Mouse (Mus musculus) heart, adult 2 months (tissue): ENCODE results near the gene Scfd2. TPM values are rescaled to one million over a fixed set of nuclear protein-coding genes. Genes with fewer than 3 reads are reported as not detected.

Experiments
- DNase-seq, 2 experiments: peaks; one replicate each; pipeline ENCODE4 v3.0.0; 2021
- H3K27ac ChIP-seq: fragments of 200-600 bp; 2 replicates; pipeline ENCODE4 v1.8.1; 2022
- H3K27me3 ChIP-seq: fragments of 200-500 bp; 2 replicates; pipeline ENCODE4 v1.6.1; 2012; ENCODE audit warnings: mild to moderate bottlenecking, low read length, inconsistent platforms, mixed read lengths; ENCODE audit not compliant: control insufficient read depth, insufficient read depth
- H3K36me3 ChIP-seq: fragments of 200-500 bp; 2 replicates; pipeline ENCODE4 v1.6.1; 2012; ENCODE audit warnings: low read length, inconsistent platforms; ENCODE audit not compliant: control insufficient read depth, insufficient read depth
- H3K4me1 ChIP-seq: fragments of 200-500 bp; 2 replicates; pipeline ENCODE4 v1.6.1; 2011; ENCODE audit warnings: low read length; ENCODE audit not compliant: control insufficient read depth, insufficient read depth
- H3K4me3 ChIP-seq: fragments of 200-600 bp; 2 replicates; pipeline ENCODE4 v1.8.1; 2022
- H3K79me2 ChIP-seq: fragments of 200-500 bp; replicated peaks from 2 replicates; pipeline ENCODE4 v1.6.1; 2012; ENCODE audit warnings: mild to moderate bottlenecking, inconsistent platforms, low read length, moderate library complexity, mixed read lengths; ENCODE audit not compliant: control insufficient read depth, insufficient read depth
- H3K9ac ChIP-seq: fragments of 200-500 bp; 2 replicates; pipeline ENCODE4 v1.6.1; 2012; ENCODE audit warnings: low read depth, mild to moderate bottlenecking, control low read depth, inconsistent platforms, low read length, mixed read lengths
- CTCF ChIP-seq: fragments of 200-600 bp; IDR thresholded peaks from 2 replicates; pipeline ENCODE4 v1.8.1; 2022; ENCODE audit warnings: antibody characterized with exemption, mild to moderate bottlenecking, moderate library complexity
- EP300 ChIP-seq: fragments of 200-500 bp; IDR thresholded peaks from 2 replicates; pipeline ENCODE4 v1.6.1; 2011; ENCODE audit warnings: low read depth, low read length, control low read depth; ENCODE audit not compliant: insufficient read depth
- POLR2A ChIP-seq: fragments of 200-500 bp; IDR thresholded peaks from 2 replicates; pipeline ENCODE4 v1.6.1; 2011; ENCODE audit warnings: mild to moderate bottlenecking, low read depth, low read length, control low read depth; ENCODE audit not compliant: insufficient read depth
- WGBS: fragments of 180-500 bp; shearing (Covaris S2); methylation state at CpG from one replicate; pipeline ENCODE4 v1.1.7; 2018; 5-methylcytosine and 5-hydroxymethylcytosine counted together
- intact Hi-C: fragments of 180-260 bp; cut with DNase I; formaldehyde crosslinking; loops from one replicate; pipeline ENCODE4 v1.15.1; 2025
- polyA plus RNA-seq: library from polyadenylated mRNA; depleted of rRNA; stranded (reverse); fragments of >200 nt; gene quantifications from 2 replicates; pipeline ENCODE4 v1.2.3, GENCODE M21; 2012
- total RNA-seq, 2 experiments: library from RNA; stranded (reverse); gene quantifications; 2 replicates each; pipeline ENCODE4 v1.2.3; 2021

Scfd2 gene
- total and polyA plus RNA-seq, 3 experiments = 9.1 to 13.9 (median 11.9) TPM

DNA sequence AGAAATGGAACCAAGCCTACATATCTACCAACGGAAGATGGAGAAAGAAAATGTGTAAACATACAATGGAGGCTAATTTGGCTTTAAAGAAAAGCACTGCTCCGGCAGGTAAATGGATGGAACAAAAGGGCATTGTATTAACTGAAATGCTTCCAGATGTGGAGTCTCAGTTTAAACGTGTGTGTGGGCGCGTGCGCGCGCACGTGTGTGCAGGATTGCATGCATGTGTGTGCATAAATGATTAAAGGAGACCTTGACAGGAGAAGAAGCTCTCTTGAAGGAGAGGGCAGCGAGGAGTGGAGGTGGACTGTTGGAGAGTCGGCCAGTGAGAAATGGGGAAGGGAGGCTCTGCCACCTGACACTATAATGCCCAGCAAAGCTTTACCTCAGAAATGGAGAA is 58.4 kb downstream of the Scfd2 start:
- 95% methylated on average over 11 of the region's 11 CpGs for WGBS
- Histone ChIP-seq H3K9ac (no peak overlapping the region), H3K4me1 (no peaks in the 10 kb centered on the region)

GRCm38 (mm10) chr5:74470819-74471218 is 60.7 kb downstream of the Scfd2 start:
- WGBS = 91% methylated on average over 3 of the region's 3 CpGs
- intact Hi-C loops = no loop called here

More for the DNA sequence above, 58.4 kb downstream of the Scfd2 start:
- no peaks in the 10 kb centered on the region for H3K79me2 ChIP-seq
- DNase-seq = no peak
- H3K27me3 ChIP-seq = no peaks in the 10 kb centered on the region
- TF ChIP-seq CTCF (no peak), POLR2A (no peak), EP300 (no peak)
- H3K36me3 ChIP-seq = no peaks in the 10 kb centered on the region
- intact Hi-C loops = no loop called here
- no peak overlapping the region for H3K4me3 ChIP-seq
- H3K27ac ChIP-seq = no peak overlapping the region

DNA sequence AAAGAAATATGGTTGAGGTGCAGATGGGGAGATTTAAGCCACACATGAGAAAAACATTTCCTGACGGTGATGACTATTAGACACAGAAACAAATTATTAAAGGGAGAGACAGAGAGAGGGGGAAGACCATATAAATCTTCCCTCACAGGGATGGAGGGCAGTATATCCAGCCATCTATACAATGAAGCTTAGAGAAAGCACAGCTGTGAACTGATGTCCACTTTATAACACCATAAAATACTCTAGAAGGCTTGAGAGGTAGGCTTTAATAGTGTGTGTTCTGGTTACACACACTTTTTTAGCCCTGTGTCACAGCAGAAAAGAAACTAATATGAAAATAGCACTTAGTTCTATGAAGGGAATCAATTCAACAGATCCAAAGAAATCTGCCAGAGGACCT is 61.9 kb downstream of the Scfd2 start:
- Histone ChIP-seq H3K79me2 (no peaks in the 10 kb centered on the region), H3K27me3 (no peaks in the 10 kb centered on the region), H3K27ac (no peak overlapping the region), H3K36me3 (no peaks in the 10 kb centered on the region), H3K4me1 (no peaks in the 10 kb centered on the region), H3K9ac (no peak overlapping the region), H3K4me3 (no peak overlapping the region)
- no peak for DNase-seq
- 86% methylated on average over 1 of the region's 1 CpGs for WGBS
- intact Hi-C loops = no loop called here
- TF ChIP-seq EP300 (no peak), CTCF (no peak), POLR2A (no peak)

More at GRCm38 (mm10) chr5:74470819-74471218, 60.7 kb downstream of the Scfd2 start:
- Histone ChIP-seq H3K4me3 (no peak overlapping the region), H3K79me2 (no peaks in the 10 kb centered on the region), H3K4me1 (no peaks in the 10 kb centered on the region), H3K36me3 (no peaks in the 10 kb centered on the region), H3K27ac (no peak overlapping the region), H3K9ac (no peak overlapping the region), H3K27me3 (no peaks in the 10 kb centered on the region)
- no peak for TF ChIP-seq CTCF
- TF ChIP-seq EP300 = no peak
- no peak for TF ChIP-seq POLR2A
- DNase-seq = no peak

- Histone ChIP-seq H3K4me3 (no peak overlapping the region), H3K4me1 (no peaks in the 10 kb centered on the region), H3K36me3 (no peaks in the 10 kb centered on the region), H3K9ac (no peak overlapping the region), H3K27ac (no peak overlapping the region), H3K27me3 (no peaks in the 10 kb centered on the region), H3K79me2 (no peaks in the 10 kb centered on the region)
- no peak for DNase-seq
- intact Hi-C loops = no loop called here
- 75% methylated on average over 3 of the region's 3 CpGs for WGBS
- TF ChIP-seq POLR2A = no peak
- no peak for TF ChIP-seq EP300
- TF ChIP-seq CTCF = no peak
These were observed 63.8 kb downstream of the Scfd2 start for GRCm38 (mm10) chr5:74467753-74468152.

- Histone ChIP-seq H3K9ac (no peak overlapping the region), H3K4me1 (no peaks in the 10 kb centered on the region), H3K27me3 (no peaks in the 10 kb centered on the region), H3K79me2 (no peaks in the 10 kb centered on the region), H3K27ac (no peak overlapping the region), H3K4me3 (no peak overlapping the region), H3K36me3 (no peaks in the 10 kb centered on the region)
- intact Hi-C loops = no loop called here
- TF ChIP-seq POLR2A (no peak), EP300 (no peak), CTCF (no peak)
- 94% methylated on average over 2 of the region's 2 CpGs for WGBS
- no peak for DNase-seq
These were observed 74.8 kb downstream of the Scfd2 start for GRCm38 (mm10) chr5:74456759-74457158.

- Histone ChIP-seq H3K9ac (no peak overlapping the region), H3K4me1 (no peaks in the 10 kb centered on the region), H3K79me2 (no peaks in the 10 kb centered on the region), H3K27me3 (no peaks in the 10 kb centered on the region), H3K27ac (no peak overlapping the region), H3K4me3 (no peak overlapping the region), H3K36me3 (no peaks in the 10 kb centered on the region)
- 89% methylated on average over 6 of the region's 6 CpGs for WGBS
- TF ChIP-seq EP300 (no peak), CTCF (peak; percentile 56)
- DNase-seq = no peak
- intact Hi-C loops = no loop called here
These were observed 75.9 kb downstream of the Scfd2 start for GRCm38 (mm10) chr5:74455510-74456269.

DNA sequence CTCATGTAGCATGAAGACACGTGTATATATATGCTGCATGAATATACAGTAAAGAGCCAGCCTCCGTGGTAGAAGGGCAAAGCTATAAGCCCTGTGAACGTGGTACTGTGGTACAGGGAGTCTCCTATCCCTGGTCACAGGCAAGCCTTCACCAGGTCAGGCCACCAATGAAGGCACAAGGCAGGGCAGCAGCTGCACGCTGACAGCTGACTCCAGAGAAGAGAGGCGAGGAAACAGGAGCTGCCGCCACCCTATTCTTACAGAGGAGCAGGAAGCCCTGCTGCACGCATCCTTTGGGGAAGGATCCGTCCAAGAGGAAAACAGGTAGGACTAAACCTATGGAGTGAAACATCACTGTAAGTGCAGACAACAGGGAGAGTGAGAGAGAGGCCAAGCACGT is 76.5 kb downstream of the Scfd2 start:
- H3K27ac ChIP-seq = no peak overlapping the region
- no peaks in the 10 kb centered on the region for H3K27me3 ChIP-seq
- TF ChIP-seq POLR2A (no peak), EP300 (no peak), CTCF (no peak)
- 82% methylated on average over 9 of the region's 9 CpGs for WGBS
- no peak overlapping the region for H3K9ac ChIP-seq
- no peaks in the 10 kb centered on the region for H3K4me1 ChIP-seq
- no peak for DNase-seq
- H3K4me3 ChIP-seq = no peak overlapping the region
- intact Hi-C loops = no loop called here
- H3K36me3 ChIP-seq = no peaks in the 10 kb centered on the region
- H3K79me2 ChIP-seq = no peaks in the 10 kb centered on the region
